Mouse (Mus musculus) layer of hippocampus, postnatal 36 days (tissue): ENCODE measurements around the gene Pagr1b. TPM values are rescaled to one million over a fixed set of nuclear protein-coding genes. Genes with fewer than 3 reads are reported as not detected.
A peak's percentile ranks its signal among the peaks of the same experiment; 100 is the strongest.

Experiments used
- DNase-seq, 2 experiments: peaks; one replicate each; pipeline ENCODE4 v3.0.0; 2022
- total RNA-seq, 2 experiments: library from RNA; stranded (reverse); gene quantifications; 2 replicates each; pipeline ENCODE4 v1.2.3; 2021

Pagr1b gene
- under 1 TPM in 1 of 2 experiments, not detected in 1; 0.90 TPM for total RNA-seq

GRCm38 (mm10) chr7:127016481-127016485 lies at the start of gene Pagr1b:
Pagr1b (minus strand) TSS chr7:127016484.
- no peak for DNase-seq

- no peak for DNase-seq
These were observed 49.3 kb upstream of the Pagr1b start for GRCm38 (mm10) chr7:127065538-127065937.

GRCm38 (mm10) chr7:127055026-127055585 lies 38.8 kb upstream of the Pagr1b start:
- DNase-seq, result no peak

- DNase-seq, result peak; percentile 85
These were observed 25.8 kb upstream of the Pagr1b start, which contains the start of gene Kif22 for GRCm38 (mm10) chr7:127041851-127042672. Kif22 (minus strand) TSS chr7:127042471.

GRCm38 (mm10) chr7:127031244-127031643 lies 15.0 kb upstream of the Pagr1b start:
- no peak for DNase-seq

- no peak for DNase-seq
These were observed 13.9 kb upstream of the Pagr1b start for GRCm38 (mm10) chr7:127030172-127030571.

GRCm38 (mm10) chr7:127027885-127028284 lies 11.6 kb upstream of the Pagr1b start:
- DNase-seq, result no peak

GRCm38 (mm10) chr7:127026984-127027726 lies 10.9 kb upstream of the Pagr1b start, which contains the start of gene Maz:
Maz (minus strand) TSS chr7:127027037.
- peak; percentile 99 for DNase-seq

- no peak for DNase-seq
These were observed 10.3 kb upstream of the Pagr1b start for GRCm38 (mm10) chr7:127026616-127026983.

GRCm38 (mm10) chr7:127026161-127026600 lies 9.9 kb upstream of the Pagr1b start:
- DNase-seq, result peak in 1 of 2 experiments; percentile 57

GRCm38 (mm10) chr7:127025556-127026160 lies 9.4 kb upstream of the Pagr1b start:
- no peak for DNase-seq

GRCm38 (mm10) chr7:127024755-127025555 lies 8.7 kb upstream of the Pagr1b start:
- DNase-seq, result peak; percentile 73 to 82

GRCm38 (mm10) chr7:127023896-127024690 lies 7.8 kb upstream of the Pagr1b start:
- no peak for DNase-seq

GRCm38 (mm10) chr7:127023272-127023691 lies 7.0 kb upstream of the Pagr1b start:
- no peak for DNase-seq

GRCm38 (mm10) chr7:127022528-127023271 lies 6.4 kb upstream of the Pagr1b start:
- DNase-seq, result no peak

- DNase-seq, result no peak
These were observed 5.6 kb upstream of the Pagr1b start for GRCm38 (mm10) chr7:127021563-127022527.

- DNase-seq, result peak in 1 of 2 experiments; percentile 60
These were observed 4.7 kb upstream of the Pagr1b start, which contains the start of the genes Gm42742 and Prrt2 for GRCm38 (mm10) chr7:127020901-127021562. Gm42742 (minus strand) TSS chr7:127021097. Prrt2 (minus strand) TSS chr7:127021211.

GRCm38 (mm10) chr7:127020491-127020890 lies 4.2 kb upstream of the Pagr1b start:
- DNase-seq, result no peak

GRCm38 (mm10) chr7:127020031-127020430 lies 3.7 kb upstream of the Pagr1b start:
- DNase-seq, result no peak
